Mouse (Mus musculus) gastrocnemius, postnatal 14 days (tissue): ENCODE data around the gene Sept5. TPM values are rescaled to one million over a fixed set of nuclear protein-coding genes. Genes with fewer than 3 reads are reported as not detected.

Experiments
- total RNA-seq, 2 experiments: library from RNA; stranded (reverse); gene quantifications; 2 replicates each; pipeline ENCODE4 v1.2.3; 2021

Sept5 gene
- total RNA-seq, 2 experiments from 2014 or later, result 6.0 to 8.4 TPM

Other genes with a start within 250 kb of the Sept5 start
- gene Txnrd2, start 203.6 kb downstream of the Sept5 start, total RNA-seq, result 10 to 100 TPM; 13.4 to 14.4 TPM
- gene Comt, start 203.1 kb downstream of the Sept5 start, total RNA-seq, result 10 to 100 TPM; 40.7 to 43.1 TPM
- 1 to 10 TPM; 2.7 to 3.1 TPM for gene Gnb1l, start 131.2 kb downstream of the Sept5 start, total RNA-seq
- 1 to 10 TPM; 2.6 to 5.3 TPM for gene Rtl10, start 131.1 kb downstream of the Sept5 start, total RNA-seq
- 1 to 10 TPM in 1 of 2 experiments, under 1 TPM in 1; 0.78 to 3.1 TPM for gene Tbx1, start 39.3 kb downstream of the Sept5 start, total RNA-seq
- gene Gp1bb, start 7.6 kb downstream of the Sept5 start, total RNA-seq, result not detected
- gene Gm49601, start 3.5 kb downstream of the Sept5 start, total RNA-seq, result 1 to 10 TPM; 1.0 to 1.7 TPM
- 10 to 100 TPM; 31.4 to 38.9 TPM for gene Cldn5, start 146.9 kb upstream of the Sept5 start, total RNA-seq
- gene Ufd1, start 181.8 kb upstream of the Sept5 start, total RNA-seq, result 10 to 100 TPM; 44.4 to 48.9 TPM
- gene Cdc45, start 182.0 kb upstream of the Sept5 start, total RNA-seq, result 1 to 10 TPM; 2.4 to 2.6 TPM
- gene 2510002D24Rik, start 206.6 kb upstream of the Sept5 start, total RNA-seq, result 10 to 100 TPM; 13.8 to 14.3 TPM
- gene Gm28539, start 206.6 kb upstream of the Sept5 start, total RNA-seq, result 1 to 10 TPM; 1.3 to 2.1 TPM
- 10 to 100 TPM; 41.2 to 43.7 TPM for gene Mrpl40, start 246.9 kb upstream of the Sept5 start, total RNA-seq
- gene Hira, start 247.1 kb upstream of the Sept5 start, total RNA-seq, result 10 to 100 TPM; 20.4 to 25.3 TPM